Mouse (Mus musculus) cerebellum, postnatal 14 days (tissue): ENCODE data around the gene Pnmal2.

Experiments used
- DNase-seq, 2 experiments: peaks; one replicate each; pipeline ENCODE4 v3.0.0; 2021; ENCODE audit warnings: mixed read lengths in 2 of 2

The Pnmal2 gene

DNA sequence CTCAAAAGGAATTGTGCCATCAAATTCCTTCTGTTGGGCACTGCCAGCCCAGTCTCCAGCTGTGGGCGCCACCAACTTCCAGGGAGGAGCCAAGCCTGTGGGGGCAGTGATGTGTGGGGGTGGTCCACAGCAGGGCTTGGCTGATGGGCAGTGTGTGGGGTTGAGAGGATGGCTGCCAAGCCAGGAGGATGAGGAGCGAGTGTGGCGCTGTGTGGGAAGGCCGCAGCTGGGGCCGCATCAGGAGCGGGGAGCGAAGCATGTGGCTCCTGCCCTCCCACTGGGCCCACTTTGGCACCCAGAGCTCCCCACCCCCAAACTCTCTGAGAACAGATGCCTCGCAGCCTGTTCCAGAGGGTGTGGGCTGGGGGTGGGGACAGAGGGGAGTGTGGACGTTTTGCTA, 26.5 kb upstream of the Pnmal2 start:
- DNase-seq = peak in 1 of 2 experiments; percentile 58

DNA sequence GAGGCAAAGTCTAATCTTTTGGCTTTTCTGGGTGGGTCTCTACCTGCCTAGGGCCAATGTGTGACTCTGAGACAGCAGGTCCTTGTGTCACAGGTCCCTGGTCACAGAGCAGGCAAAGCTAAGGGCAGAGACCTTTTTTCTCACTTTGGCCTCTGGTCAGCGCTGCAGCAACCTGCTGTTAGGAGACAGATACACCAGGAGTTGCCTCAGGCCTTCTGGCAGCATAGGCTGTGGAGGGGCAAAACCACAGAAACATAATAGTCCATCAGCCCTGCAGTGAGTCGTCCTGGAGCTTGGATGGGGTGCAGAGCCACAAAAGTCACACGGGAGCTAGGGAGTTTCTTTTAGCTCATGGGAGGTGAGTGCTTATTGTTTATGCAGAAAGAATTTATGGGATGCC, 25.8 kb upstream of the Pnmal2 start:
- no peak for DNase-seq

GRCm38 (mm10) chr7:16919395-16920149, 24.9 kb upstream of the Pnmal2 start:
- no peak for DNase-seq

DNA sequence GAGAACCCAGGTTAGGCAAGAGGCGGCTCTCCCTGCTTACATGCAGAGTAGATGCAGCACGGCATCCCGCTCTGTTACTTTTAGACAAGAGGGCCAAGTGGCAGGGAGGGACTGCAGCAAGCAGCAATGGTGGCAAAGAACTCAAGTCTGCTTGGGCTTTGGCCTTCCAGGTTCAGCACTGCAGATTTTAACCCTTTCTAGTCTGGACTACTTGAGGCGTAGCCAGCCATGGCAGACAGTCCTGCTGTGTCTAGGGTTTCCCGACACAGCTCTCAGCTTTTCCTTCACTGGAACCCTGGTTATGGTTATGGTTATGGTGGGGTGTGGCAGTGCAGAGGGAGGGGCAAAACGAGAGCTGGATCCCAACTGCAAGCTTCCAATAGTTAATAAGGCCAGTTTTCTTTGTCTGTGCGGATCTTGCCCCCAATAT, 24.3 kb upstream of the Pnmal2 start:
- DNase-seq = no peak

GRCm38 (mm10) chr7:16920818-16921791, 23.4 kb upstream of the Pnmal2 start:
- DNase-seq = peak; percentile 67 to 69

- DNase-seq = peak in 1 of 2 experiments; percentile 55
Measured at GRCm38 (mm10) chr7:16921881-16922335, 22.6 kb upstream of the Pnmal2 start.

DNA sequence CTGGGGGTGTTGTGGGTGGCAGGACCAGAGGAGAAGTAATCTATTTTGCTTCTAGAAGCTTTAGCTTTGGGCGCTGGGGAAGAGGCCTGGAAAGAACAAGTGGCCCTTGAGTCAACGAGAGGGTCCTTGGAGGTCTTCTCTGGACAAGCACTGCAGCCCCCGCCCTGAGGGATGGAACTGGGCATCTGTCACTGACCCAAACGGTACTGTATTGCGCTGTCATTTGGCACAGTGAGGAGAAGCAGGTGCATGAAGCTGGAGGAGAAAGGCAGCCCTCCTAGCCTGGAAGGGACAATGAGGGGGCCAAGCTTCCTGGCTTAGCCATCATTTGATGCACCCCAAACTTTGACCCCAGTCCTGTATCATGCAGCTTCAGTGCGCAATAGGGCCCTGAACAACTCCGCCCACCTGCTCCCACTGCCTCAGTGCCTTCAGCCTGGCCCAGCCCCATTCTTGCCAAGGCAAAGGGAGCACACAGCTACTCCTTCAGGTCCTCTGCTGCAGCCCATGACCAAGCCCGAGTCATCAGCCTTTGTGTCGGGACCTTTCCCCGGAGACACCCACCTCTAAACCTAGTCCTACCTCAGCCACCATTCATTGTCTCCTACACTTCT, 22.0 kb upstream of the Pnmal2 start:
- peak; percentile 66 for DNase-seq

DNA sequence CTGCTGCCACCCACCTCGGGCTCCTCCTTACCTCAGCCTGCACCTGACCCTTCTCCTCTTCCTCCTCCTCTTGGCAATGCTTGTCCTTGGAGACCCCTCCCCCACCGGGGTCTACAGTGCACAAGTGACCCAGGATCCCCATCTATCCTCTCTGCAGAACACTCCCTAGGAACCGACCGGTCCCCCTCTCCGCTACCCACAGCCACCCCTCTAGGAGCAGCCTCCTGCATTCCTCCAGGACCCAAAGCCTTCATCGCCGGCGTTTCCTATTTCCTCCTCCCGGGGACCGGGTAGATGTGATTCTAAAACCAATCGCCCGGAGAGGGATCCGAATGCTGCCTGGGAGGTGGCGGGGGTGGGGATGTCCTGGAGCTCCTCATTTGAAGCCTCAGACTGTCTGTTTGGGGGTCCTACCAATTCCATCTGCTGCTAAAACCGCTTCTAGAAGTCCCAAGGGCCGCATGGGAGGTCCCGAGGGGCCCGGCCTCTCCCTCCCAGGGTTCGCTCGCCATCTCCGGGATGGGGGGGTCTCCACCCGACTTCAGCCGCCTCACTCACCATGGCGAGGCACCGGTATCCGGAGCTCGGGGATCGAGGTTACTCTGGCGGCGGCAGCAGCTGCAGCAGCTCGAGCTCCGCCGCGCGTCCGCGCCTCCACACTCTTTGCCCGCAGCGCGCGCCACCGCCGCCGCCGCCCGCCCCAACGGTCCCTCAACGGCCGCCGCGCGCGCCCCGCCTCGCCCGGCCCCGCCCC, 21.0 kb upstream of the Pnmal2 start:
- peak; percentile 69 to 72 for DNase-seq

GRCm38 (mm10) chr7:16924037-16924834, 20.2 kb upstream of the Pnmal2 start, which contains the start of gene Calm3:
TSS of gene Calm3 (minus strand) at chr7:16924114.
- peak; percentile 100 for DNase-seq

DNA sequence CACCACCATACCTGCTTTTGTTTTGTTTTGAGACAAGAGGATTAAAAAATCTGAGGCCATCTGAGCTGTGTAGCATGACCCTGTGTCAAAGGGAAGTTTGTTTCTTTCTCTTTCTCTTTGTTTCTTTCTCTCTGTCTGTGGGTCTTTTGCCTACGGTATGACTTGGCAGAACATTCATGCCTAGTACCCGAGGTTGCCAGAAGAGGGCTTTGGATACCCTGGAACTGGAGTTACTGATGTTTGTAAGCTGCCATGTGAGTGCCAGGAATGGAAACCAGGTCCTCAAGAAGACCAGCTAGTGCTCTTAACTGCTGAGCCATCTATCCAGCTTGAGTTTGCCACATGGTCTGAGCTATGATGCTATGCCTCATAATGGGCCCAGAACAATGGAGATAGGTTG, 16.1 kb upstream of the Pnmal2 start:
- no peak for DNase-seq

DNA sequence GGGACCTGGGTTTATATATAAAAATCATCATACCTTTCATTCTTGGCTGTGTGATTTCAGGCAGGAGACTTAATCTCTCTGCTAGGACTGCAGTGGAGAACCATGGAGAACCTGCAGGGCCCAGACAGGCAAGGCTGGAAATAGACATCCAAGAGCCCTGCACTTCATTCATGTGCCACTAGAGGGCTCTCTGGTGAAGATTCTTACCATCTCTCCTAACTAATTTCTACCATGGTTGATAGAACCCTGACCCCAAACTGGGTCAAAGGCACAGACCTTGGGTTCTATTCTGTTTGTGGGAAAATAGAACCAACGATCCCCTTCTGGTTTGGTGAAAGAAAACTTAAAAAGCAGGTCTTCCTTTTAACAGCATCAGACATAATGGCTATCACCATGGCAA, 13.6 kb upstream of the Pnmal2 start:
- DNase-seq = peak; percentile 89 to 91

GRCm38 (mm10) chr7:16931968-16932627, 12.4 kb upstream of the Pnmal2 start:
- DNase-seq = peak; percentile 94 to 96

GRCm38 (mm10) chr7:16932704-16933577, 11.5 kb upstream of the Pnmal2 start:
- peak; percentile 85 to 89 for DNase-seq

- peak; percentile 42 to 78 for DNase-seq
Measured at GRCm38 (mm10) chr7:16937312-16937711, 7.2 kb upstream of the Pnmal2 start.

GRCm38 (mm10) chr7:16938117-16938791, 6.2 kb upstream of the Pnmal2 start:
- peak; percentile 80 to 81 for DNase-seq

- DNase-seq = no peak
Measured at GRCm38 (mm10) chr7:16940292-16940691, 4.2 kb upstream of the Pnmal2 start.

DNA sequence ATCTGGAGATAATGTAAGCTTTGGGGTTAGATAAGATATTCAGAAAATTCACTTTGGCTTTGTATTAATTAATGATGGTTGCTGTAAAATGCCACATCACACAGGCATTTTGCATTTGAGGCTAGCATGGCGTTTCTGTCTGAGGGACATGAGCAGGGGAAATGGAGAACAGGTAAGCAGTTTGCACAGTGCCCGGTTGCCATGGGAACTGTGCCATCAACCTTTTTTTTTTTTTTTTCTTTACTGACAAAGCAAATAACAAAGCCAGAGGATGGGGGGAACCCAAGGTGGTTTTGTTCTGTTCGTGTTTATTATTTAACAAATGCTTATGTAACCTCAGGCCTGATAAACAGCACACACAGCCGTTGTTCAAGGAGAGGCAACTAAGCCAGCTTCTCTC, 1.6 kb upstream of the Pnmal2 start:
- peak in 1 of 2 experiments; percentile 22 for DNase-seq

- DNase-seq = peak in 1 of 2 experiments; percentile 67
Measured at GRCm38 (mm10) chr7:16944808-16945315, 380 bp downstream of the Pnmal2 start.

DNA sequence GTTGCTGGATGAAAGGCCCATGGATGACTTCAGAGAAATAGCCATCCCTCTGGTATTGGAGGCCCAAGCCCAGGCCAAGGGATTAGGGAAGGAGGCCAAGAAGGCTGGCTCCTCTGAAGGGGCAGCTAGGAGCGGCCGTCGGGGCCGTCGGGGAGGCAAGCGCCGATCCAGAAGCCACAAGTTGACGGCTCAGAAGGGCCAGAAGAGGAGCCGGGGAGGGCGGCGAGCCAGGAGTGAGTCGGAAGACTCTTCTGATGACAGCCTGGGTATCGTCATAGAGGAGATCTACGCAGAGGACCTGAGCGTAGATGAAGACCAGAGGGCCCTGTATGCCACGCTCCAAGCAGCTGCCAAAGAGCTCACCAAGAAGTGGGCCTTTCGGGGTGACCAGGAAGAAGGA, 937 bp downstream of the Pnmal2 start:
- peak; percentile 70 to 79 for DNase-seq
